Mouse (Mus musculus) hindbrain, embryonic 11.5 days (tissue): Measurements from ENCODE around the gene Peli2. TPM values are rescaled to one million over a fixed set of nuclear protein-coding genes. Genes with fewer than 3 reads are reported as not detected.

ENCODE experiments used
- ATAC-seq: fragments of 200-750 bp; cut with Nextera tagmentation; 2 replicates; pipeline ENCODE4 v1.8.0; 2017; ENCODE audit warnings: mild to moderate bottlenecking, moderate TSS enrichment, moderate library complexity; ENCODE audit not compliant: low FRiP score
- DNase-seq: peaks from one replicate; pipeline ENCODE4 v3.0.0-alpha.2; 2015; ENCODE audit warnings: low spot score
- H3K27ac ChIP-seq: fragments of 300-500 bp; sonication (generic); 2 replicates; pipeline ENCODE4 v1.5.1; 2014; ENCODE audit warnings: mild to moderate bottlenecking, low read depth, low read length
- H3K27me3 ChIP-seq: fragments of 300-500 bp; sonication (generic); 2 replicates; pipeline ENCODE4 v1.6.1; 2014; ENCODE audit warnings: mild to moderate bottlenecking, low read length, moderate library complexity, mixed read lengths; ENCODE audit not compliant: control insufficient read depth, insufficient read depth
- H3K36me3 ChIP-seq: fragments of 300-500 bp; sonication (generic); 2 replicates; pipeline ENCODE4 v1.6.1; 2014; ENCODE audit warnings: mild to moderate bottlenecking, low read length, moderate library complexity, mixed read lengths; ENCODE audit not compliant: control insufficient read depth, insufficient read depth
- H3K4me1 ChIP-seq: fragments of 300-500 bp; sonication (generic); replicated peaks from 2 replicates; pipeline ENCODE4 v1.6.1; 2014; ENCODE audit warnings: low read length, mixed read lengths; ENCODE audit not compliant: control insufficient read depth, insufficient read depth
- H3K4me2 ChIP-seq: fragments of 300-500 bp; sonication (generic); replicated peaks from 2 replicates; pipeline ENCODE4 v1.6.1; 2014; ENCODE audit warnings: mild to moderate bottlenecking, low read depth, low read length
- H3K4me3 ChIP-seq: fragments of 300-500 bp; sonication (generic); 2 replicates; pipeline ENCODE4 v1.5.1; 2014; ENCODE audit warnings: low read depth, low read length
- H3K9ac ChIP-seq: fragments of 300-500 bp; sonication (generic); 2 replicates; pipeline ENCODE4 v1.6.1; 2014; ENCODE audit warnings: low read depth, low read length
- H3K9me3 ChIP-seq: fragments of 300-500 bp; sonication (generic); 2 replicates; pipeline ENCODE4 v1.6.1; 2016; ENCODE audit warnings: low read length; ENCODE audit not compliant: control insufficient read depth
- WGBS: fragments of 180-500 bp; shearing (Covaris S2); extraction: QIAGEN DNeasy Blood & Tissue Kit; methylation state at CpG from one replicate; pipeline ENCODE4 v1.1.7; 2014; 5-methylcytosine and 5-hydroxymethylcytosine counted together
- polyA plus RNA-seq: library from polyadenylated mRNA; unstranded; fragments of >200 nt; fragmentation: Nextera tagmentation; extraction: Ambion mirVana; gene quantifications from 2 replicates; pipeline ENCODE4 v1.2.1, GENCODE M21; 2014

Peli2 gene
- polyA plus RNA-seq, 1 experiment from 2014 or later = 17.3 TPM

- Histone ChIP-seq H3K27me3 (no peaks in the 10 kb centered on the region), H3K4me3 (no peak overlapping the region), H3K36me3 (0 out of 2 replicates have a peak, but pooled peaks cover 4% of the 10 kb centered on the region), H3K27ac (no peak overlapping the region), H3K9me3 (no peaks in the 10 kb centered on the region), H3K4me1 (peaks cover 2% of the 10 kb centered on the region), H3K9ac (no peak overlapping the region), H3K4me2 (no peak overlapping the region)
- DNase-seq = no peak
- WGBS = 80% methylated on average over 7 of the region's 7 CpGs
- ATAC-seq = no peak
Observed at GRCm38 (mm10) chr14:48257759-48258158, 137.1 kb downstream of the Peli2 start.

GRCm38 (mm10) chr14:48258696-48259366, 138.2 kb downstream of the Peli2 start:
- no peak overlapping the region for H3K9ac ChIP-seq
- 0 out of 2 replicates have a peak, but pooled peaks cover 4% of the 10 kb centered on the region for H3K36me3 ChIP-seq
- 80% methylated on average over 10 of the region's 10 CpGs for WGBS
- H3K4me1 ChIP-seq = peaks cover 2% of the 10 kb centered on the region
- no peak for DNase-seq
- H3K4me3 ChIP-seq = no peak overlapping the region
- no peaks in the 10 kb centered on the region for H3K9me3 ChIP-seq
- no peak overlapping the region for H3K27ac ChIP-seq
- H3K27me3 ChIP-seq = no peaks in the 10 kb centered on the region
- H3K4me2 ChIP-seq = no peak overlapping the region
- no peak for ATAC-seq

DNA sequence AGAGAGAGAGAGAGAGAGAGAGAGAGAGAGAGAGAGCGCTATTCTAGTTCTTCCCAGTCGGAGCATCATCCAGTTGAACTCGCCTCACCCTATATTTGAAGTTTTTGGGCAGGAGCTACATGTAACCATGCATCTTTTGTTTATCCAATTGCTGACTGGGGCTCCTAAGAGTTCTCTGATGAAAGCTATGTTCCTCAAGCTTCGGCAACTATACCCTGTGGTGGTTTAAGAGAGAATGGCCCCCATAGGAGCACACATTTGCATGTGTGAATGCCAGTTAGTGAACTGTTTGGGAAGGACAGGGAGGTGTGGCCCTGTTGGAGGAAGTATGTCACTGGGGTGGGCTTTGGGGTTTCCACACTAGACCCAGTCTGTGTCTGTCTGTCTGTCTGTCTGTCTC, 142.5 kb downstream of the Peli2 start:
- Histone ChIP-seq H3K4me2 (no peak overlapping the region), H3K4me1 (no peaks in the 10 kb centered on the region), H3K9ac (no peak overlapping the region), H3K4me3 (no peak overlapping the region), H3K36me3 (0 out of 2 replicates have a peak, but pooled peaks cover 4% of the 10 kb centered on the region), H3K27me3 (no peaks in the 10 kb centered on the region), H3K9me3 (no peaks in the 10 kb centered on the region), H3K27ac (no peak overlapping the region)
- no peak for DNase-seq
- 95% methylated on average over 4 of the region's 4 CpGs for WGBS
- ATAC-seq = no peak

- WGBS = 87% methylated on average over 6 of the region's 6 CpGs
Observed at GRCm38 (mm10) chr14:48266710-48267109, 146.1 kb downstream of the Peli2 start.

GRCm38 (mm10) chr14:48278291-48278690, 157.7 kb downstream of the Peli2 start:
- ATAC-seq (no peak), DNase-seq (no peak)
- Histone ChIP-seq H3K27ac (no peak overlapping the region), H3K36me3 (no peaks in the 10 kb centered on the region), H3K27me3 (no peaks in the 10 kb centered on the region), H3K4me3 (no peak overlapping the region), H3K4me1 (no peaks in the 10 kb centered on the region), H3K9ac (no peak overlapping the region), H3K4me2 (no peak overlapping the region), H3K9me3 (no peaks in the 10 kb centered on the region)
- 81% methylated on average over 1 of the region's 1 CpGs for WGBS

More at GRCm38 (mm10) chr14:48266710-48267109, 146.1 kb downstream of the Peli2 start:
- Histone ChIP-seq H3K9me3 (no peaks in the 10 kb centered on the region), H3K4me2 (no peak overlapping the region), H3K4me1 (no peaks in the 10 kb centered on the region), H3K27ac (no peak overlapping the region), H3K27me3 (no peaks in the 10 kb centered on the region), H3K4me3 (no peak overlapping the region), H3K9ac (no peak overlapping the region), H3K36me3 (no peaks in the 10 kb centered on the region)
- no peak for DNase-seq
- ATAC-seq = no peak

DNA sequence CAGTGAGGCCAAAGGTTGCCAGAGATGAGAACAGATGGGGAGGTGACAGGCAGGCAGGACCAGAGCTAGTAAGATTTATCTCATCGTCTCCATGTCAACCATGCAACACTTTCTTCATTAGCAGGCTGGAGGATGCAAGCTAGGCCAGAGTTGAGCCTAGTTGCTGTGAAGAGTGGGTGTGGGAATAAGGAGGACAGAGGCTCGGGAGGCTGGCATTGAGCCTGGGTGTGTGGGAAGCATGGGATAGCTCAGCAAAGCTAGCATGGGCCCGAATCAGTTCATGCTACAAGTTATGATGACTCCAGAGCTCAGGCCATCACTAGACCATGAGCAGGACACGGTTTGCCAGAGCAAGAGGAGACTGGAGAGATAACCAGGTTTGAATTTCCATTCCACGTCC, 166.3 kb downstream of the Peli2 start:
- no peak for DNase-seq
- no peak overlapping the region for H3K27ac ChIP-seq
- H3K4me2 ChIP-seq = no peak overlapping the region
- H3K36me3 ChIP-seq = no peaks in the 10 kb centered on the region
- H3K4me1 ChIP-seq = no peaks in the 10 kb centered on the region
- no peak overlapping the region for H3K9ac ChIP-seq
- WGBS = 86% methylated on average over 5 of the region's 5 CpGs
- H3K9me3 ChIP-seq = no peaks in the 10 kb centered on the region
- H3K27me3 ChIP-seq = no peaks in the 10 kb centered on the region
- no peak overlapping the region for H3K4me3 ChIP-seq
- ATAC-seq = no peak

GRCm38 (mm10) chr14:48287581-48287980, 167.0 kb downstream of the Peli2 start:
- no peak for ATAC-seq
- no peaks in the 10 kb centered on the region for H3K4me1 ChIP-seq
- H3K9ac ChIP-seq = no peak overlapping the region
- H3K36me3 ChIP-seq = no peaks in the 10 kb centered on the region
- no peak overlapping the region for H3K4me3 ChIP-seq
- no peak for DNase-seq
- H3K9me3 ChIP-seq = no peaks in the 10 kb centered on the region
- no peaks in the 10 kb centered on the region for H3K27me3 ChIP-seq
- H3K4me2 ChIP-seq = no peak overlapping the region
- WGBS = 85% methylated on average over 4 of the region's 4 CpGs
- no peak overlapping the region for H3K27ac ChIP-seq

GRCm38 (mm10) chr14:48288600-48288999, 168.0 kb downstream of the Peli2 start:
- DNase-seq (no peak), ATAC-seq (no peak)
- H3K27me3 ChIP-seq = no peaks in the 10 kb centered on the region
- 86% methylated on average over 2 of the region's 2 CpGs for whole genome bisulfite sequencing
- no peaks in the 10 kb centered on the region for H3K4me1 ChIP-seq
- H3K36me3 ChIP-seq = no peaks in the 10 kb centered on the region
- no peaks in the 10 kb centered on the region for H3K9me3 ChIP-seq
- H3K27ac ChIP-seq = no peak overlapping the region
- no peak overlapping the region for H3K4me2 ChIP-seq
- no peak overlapping the region for H3K4me3 ChIP-seq
- no peak overlapping the region for H3K9ac ChIP-seq
